Mouse (Mus musculus): ENCODE data around the gene Nwd1.
"Not testable (repeated sequence)": the region's sequence is repeated elsewhere in the genome, so short reads cannot be mapped to it uniquely, and the experiment has no call there.

DNA sequence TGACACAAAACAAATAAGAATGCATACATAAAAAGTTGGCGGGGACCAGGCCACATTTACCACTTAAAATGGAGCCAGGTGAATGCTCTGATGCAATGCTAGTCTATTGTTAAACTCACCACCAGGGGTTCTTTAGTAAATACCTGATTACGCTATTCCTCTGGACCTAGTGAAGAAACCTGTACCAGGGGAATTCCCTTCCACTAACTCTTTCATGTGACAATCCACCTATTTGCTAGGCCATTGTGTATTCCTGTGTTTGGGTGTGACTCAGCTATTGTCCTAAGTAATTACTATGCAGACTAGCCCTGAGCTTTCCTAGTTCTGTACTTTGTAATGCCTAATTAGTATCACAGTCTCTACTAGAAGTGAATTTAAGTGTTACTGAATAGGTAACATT, 30.3 kb downstream of the Nwd1 start:
- not testable (repeated sequence) for TF ChIP-seq POLR2A (IDR thresholded peaks at IDR 0.05; ENCODE audit: borderline replicate concordance, control insufficient read depth, low read depth, low read length); CTCF (IDR thresholded peaks at IDR 0.05; ENCODE audit: control insufficient read depth, insufficient read depth, low read length)
